Mouse (Mus musculus): ENCODE data around the gene Clstn2.

DNA sequence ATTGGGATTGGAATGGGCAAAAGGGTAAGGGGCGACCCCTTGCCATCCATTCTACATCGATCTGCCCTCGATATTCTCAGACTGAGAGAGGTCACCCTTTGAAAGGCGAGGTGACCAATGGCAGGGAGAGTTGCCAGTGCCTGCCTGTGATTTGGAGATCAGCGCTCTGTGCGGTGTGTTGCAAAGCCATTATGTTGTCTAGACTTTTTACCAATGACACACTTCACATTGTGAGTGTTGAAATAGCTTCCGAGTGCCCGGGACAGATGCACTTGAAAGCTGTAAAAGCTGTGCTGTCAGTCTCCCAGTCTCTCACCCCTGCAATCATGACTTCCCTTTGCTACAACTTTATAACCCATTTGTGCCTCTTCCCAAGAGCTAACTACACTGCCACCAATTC is 362.3 kb downstream of the Clstn2 start:
- TF ChIP-seq CTCF (IDR thresholded peaks at IDR 0.05; ENCODE audit: low read depth, low read length) (no peak), POLR2A (IDR thresholded peaks at IDR 0.05; ENCODE audit: extremely low read depth, insufficient read depth, low read length) (no peak)

Measured in liver, adult 2 months (tissue).